Mouse (Mus musculus) fibroblast of lung, adult 2 months (primary cell): ENCODE data around the gene Mrgbp.

Source experiments
- DNase-seq: peaks from one replicate; pipeline ENCODE4 v3.0.0-alpha.2; 2011; ENCODE audit warnings: low read depth

Mrgbp gene

GRCm38 (mm10) chr2:180581002-180581401, at the start of gene Mrgbp:
TSS of gene Mrgbp (plus strand) at chr2:180581304.
- peak; percentile 73 for DNase-seq

GRCm38 (mm10) chr2:180531671-180532385, 49.3 kb upstream of the Mrgbp start:
- DNase-seq, result no peak

DNA sequence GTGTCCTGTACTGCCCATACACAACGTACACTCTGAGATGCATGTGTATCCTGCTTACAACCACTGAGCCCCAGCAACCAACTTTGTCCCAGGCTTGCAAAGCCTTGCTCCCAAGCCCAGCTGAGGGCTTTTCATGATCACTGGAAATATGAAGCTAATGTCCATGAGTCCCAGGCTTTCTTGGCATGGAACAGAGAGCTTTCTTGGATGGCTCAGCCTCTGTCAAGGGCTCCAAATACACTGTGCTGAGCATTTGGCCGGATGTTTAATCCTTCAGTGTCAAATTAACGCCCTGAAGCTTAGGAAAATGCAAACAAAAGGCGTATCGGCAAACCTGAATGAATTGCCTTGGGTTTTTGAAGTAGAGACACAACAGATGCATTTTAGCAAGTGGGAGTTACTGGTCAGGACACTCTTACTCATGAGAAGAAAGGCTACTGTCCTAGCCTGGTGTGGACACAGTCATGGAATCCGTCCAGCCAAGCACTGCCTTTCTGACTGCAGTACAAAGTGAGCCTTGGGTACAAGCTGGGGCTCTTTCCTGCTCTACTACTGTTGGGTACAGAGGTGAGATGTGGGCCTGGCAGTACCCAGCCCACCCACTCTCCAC, 48.6 kb upstream of the Mrgbp start:
- no peak for DNase-seq

- DNase-seq, result no peak
These were observed 47.9 kb upstream of the Mrgbp start for GRCm38 (mm10) chr2:180533237-180533636.

- no peak for DNase-seq
These were observed 37.4 kb upstream of the Mrgbp start for GRCm38 (mm10) chr2:180543675-180544074.

GRCm38 (mm10) chr2:180545046-180545445, 36.1 kb upstream of the Mrgbp start:
- DNase-seq, result no peak

GRCm38 (mm10) chr2:180547384-180548106, 33.6 kb upstream of the Mrgbp start:
- no peak for DNase-seq

- DNase-seq, result no peak
These were observed 28.8 kb upstream of the Mrgbp start for GRCm38 (mm10) chr2:180552340-180552739.

- DNase-seq, result no peak
These were observed 25.9 kb upstream of the Mrgbp start for GRCm38 (mm10) chr2:180555219-180555618.

DNA sequence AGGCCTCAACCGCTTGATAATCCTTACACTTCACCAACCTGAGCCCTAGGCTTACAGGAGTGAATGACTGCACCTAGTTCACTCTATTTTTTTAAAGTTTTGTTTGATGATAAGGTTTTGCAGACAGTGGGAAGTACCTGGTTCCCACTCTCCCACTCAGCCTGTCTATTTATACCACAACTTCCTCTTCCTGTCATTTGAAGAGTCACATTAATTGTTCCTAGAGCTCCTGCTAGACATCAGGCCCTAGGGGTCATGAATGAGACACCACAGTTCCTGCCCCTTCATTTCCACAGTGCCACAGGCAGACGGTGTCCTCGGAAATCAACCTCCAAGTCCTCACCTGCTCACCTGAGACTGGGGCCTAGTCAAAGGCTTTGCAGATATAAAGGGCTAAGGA, 24.6 kb upstream of the Mrgbp start:
- DNase-seq, result no peak

DNA sequence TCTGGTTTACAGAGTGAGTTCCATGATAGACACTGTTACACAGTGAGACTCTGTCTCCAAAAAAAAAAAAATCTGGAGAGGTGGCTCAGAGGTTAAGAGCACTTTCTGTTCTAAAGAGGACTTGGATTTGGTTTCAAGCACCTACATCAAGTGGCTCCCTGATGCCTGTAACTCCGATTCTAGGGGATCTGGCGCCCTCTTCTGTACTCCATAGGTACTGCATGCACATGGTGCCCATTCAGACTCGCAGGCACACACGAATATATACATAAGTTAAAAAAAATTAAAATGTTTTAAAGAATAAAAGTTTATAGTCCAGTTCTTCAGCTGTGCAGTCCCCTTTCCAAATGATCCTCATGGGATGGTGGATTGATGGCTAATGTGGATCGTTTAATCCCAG, 20.9 kb upstream of the Mrgbp start:
- DNase-seq, result no peak

DNA sequence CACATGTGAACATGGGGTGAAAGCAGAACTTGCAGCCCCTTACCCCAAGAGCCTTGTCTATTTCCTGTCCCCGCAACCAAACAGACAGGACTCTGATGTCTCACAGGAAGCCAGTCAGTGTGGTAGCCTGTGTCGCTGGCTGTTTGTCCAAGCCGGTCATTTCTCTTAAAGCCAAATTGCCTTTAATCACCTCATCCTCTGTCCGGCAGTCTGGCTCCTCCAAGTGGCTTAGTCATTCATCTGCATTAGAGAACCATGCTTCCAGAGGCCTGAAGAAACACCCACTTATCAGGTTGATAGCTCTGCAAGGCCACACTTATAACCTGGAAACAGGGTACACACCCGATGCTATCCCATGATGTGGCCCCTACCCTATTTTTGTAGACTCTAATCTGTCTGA, 19.0 kb upstream of the Mrgbp start:
- no peak for DNase-seq

- no peak for DNase-seq
These were observed 17.8 kb upstream of the Mrgbp start for GRCm38 (mm10) chr2:180563296-180563695.

DNA sequence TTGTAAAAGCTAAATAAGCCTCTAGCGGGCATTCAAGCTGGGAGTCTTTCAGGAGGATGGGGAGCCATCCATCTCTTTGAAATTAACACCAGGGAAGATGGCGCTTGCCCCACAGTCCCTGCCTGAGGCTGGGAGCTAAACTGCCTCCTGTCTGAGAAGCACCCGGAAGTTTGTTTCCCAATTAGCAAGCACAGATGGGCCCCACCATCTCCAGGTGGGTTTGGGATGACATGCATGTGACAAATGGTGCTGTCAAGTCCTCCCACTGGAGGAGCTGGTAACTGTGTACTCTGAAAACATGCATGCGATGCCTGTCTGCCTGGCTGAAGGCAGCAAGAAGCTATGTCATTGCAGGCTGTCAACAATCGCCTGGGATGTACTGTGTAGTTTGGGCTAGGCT, 17.3 kb upstream of the Mrgbp start:
- no peak for DNase-seq

DNA sequence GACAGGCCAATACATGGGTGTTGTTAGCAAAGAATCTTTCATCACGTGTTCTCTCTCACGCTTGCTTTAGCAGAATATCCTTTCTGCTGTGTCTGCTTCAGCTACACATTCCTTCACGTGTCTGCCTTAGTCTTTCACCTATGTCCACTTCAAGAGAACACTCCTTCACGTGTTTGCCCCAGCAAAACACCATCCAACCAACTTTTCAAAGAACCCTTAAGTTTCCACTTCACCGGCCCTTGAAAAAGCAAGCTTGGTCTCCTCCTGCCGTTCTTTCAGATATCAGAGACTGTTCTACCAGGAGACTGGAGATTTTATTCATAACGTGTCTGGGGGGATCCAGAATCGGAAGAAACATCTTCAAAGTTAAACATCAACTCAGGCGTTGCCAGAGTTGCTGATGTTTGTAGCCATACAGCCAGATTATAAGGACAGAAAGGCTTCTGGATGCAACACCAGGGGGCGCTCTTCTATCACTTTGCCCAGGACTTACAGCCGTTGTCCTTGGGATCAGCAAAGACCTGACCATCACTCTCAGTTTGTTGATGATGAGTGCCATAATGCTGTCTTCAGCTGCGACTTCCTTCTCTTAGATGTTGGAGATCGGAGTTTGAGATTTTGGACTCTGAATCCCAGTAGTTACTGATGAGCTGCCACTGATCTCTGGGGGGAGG, 14.7 kb upstream of the Mrgbp start:
- no peak for DNase-seq

DNA sequence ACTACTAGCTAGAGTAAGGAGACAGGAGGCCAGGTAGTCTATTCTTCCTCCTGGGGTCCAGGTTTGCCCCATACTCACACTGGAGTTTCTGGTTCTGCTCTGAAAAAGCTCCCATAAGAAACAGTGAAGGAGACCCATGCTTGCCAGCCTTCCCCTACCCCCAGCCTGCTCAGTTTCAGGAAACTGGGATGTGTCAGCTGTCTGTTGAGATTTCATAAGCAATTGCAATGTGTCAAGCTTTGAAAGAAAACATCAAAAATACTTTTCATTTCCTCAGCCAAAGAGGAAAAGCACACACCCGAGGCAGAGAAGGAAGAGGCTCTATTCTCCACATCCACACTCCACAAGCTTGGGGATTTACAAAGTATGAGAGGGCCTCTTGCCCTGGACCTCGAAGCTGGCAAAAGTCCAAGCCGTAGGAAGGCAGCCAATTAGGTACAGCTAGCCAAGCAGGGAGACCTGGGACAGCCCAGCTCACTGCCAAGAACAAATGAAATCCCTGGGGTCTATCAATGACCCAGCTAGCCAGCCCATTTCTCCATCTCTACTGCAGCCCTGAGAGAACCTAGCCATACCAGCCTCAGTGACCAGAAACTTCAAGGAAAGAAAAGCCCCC, 12.0 kb upstream of the Mrgbp start:
- DNase-seq, result no peak

DNA sequence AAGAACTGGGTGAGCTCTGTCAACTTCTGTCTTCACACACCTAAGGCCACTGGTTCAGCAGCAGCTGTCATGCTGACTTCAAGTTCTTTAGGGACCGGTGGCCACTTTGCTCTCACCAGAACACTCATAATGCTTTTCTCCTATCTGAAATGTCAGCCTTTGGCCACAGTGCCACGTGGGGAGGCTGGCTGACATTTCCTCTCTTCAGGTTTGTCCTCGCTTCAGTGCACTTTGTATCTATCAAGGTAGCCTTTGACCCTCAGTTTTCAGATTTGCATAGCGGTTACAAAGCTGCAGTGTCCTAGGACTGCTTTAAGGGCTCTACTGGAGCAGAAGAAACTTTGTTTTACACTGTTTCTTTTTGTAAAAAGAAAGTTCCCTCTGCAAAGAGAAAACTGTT, 4.6 kb upstream of the Mrgbp start:
- DNase-seq, result no peak

DNA sequence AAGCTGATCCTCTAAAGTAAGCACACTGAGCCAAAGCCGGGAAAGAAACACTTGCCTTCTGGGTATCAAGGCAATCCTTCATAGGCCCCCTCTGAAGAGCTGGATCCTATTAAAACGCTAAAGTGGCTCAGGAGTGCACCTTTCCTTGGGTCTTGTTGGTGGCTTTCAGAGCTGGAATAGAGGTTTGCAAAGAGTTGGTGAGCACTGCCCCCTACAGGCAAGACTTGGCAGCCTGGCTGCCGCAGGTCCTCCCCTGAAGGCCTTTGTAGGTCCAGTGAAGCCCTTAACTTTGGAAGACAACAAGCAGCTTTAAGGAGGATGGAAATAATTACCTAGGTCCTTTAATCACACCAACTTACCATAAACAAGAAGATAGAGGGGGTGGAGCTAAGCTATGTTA, 2.4 kb upstream of the Mrgbp start:
- DNase-seq, result no peak

DNA sequence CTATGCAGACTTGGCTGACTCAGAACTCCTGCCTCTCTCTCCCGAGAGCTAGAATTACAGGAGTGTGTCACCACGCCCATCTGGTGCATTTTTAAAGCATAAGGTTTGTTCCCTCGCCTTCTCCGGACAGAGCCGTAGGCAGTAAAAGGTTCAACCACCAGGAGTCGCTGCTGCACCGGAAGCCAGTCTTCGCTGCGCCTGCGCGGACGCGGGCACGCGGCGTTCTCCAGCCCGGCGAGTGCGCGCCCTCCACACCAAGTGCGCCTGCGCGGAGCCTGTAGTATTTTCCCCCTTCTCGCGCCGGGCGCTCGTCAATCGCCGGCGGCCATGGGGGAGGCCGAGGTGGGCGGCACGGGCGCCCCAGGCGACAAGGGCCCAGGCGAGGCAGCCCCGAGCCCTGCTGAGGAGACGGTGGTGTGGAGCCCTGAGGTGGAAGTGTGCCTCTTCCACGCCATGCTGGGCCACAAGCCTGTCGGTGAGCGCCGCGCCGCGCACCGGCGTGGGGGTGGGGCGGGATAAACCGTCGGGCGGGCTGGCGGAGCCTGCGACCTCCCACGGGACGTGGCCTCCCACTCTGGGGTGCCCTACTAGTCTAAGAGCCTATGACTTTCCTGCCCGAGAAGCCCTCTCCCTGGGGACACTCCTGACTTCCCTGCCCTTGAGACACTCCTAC, 1.5 kb downstream of the Mrgbp start:
- DNase-seq, result peak; percentile 93

GRCm38 (mm10) chr2:180583154-180583507, 2.0 kb downstream of the Mrgbp start:
- no peak for DNase-seq

- no peak for DNase-seq
These were observed 7.6 kb downstream of the Mrgbp start for GRCm38 (mm10) chr2:180588736-180589122.
